Mouse (Mus musculus): ENCODE data around the gene Hspb8. TPM values are rescaled to one million over a fixed set of nuclear protein-coding genes. Genes with fewer than 3 reads are reported as not detected.
A peak's percentile ranks its signal among the peaks of the same experiment; 100 is the strongest.

Gene Hspb8
- polyA plus RNA-seq (2015; fragmentation: Nextera tagmentation; extraction: Ambion mirVana) = 22.2 and 23.6 TPM in 2 replicates

- 0% methylated on average over 14 of the region's 20 CpGs for WGBS
- peaks cover 5% of the 10 kb centered on the region; the same call in 1 of the 2 replicates for H3K4me1 ChIP-seq (ENCODE audit: insufficient read depth, low read depth, low read length)
- no peaks in the 10 kb centered on the region for H3K9me3 ChIP-seq (ENCODE audit: low read length)
- no peaks in the 10 kb centered on the region for H3K36me3 ChIP-seq (ENCODE audit: insufficient read depth, low read length)
- ATAC-seq = peak; percentile 87
- H3K27ac ChIP-seq (ENCODE audit: low read length) = peak within 1 kb of the TSS; percentile 94
- H3K9ac ChIP-seq (replicated peaks; ENCODE audit: low read depth) = peak within 1 kb of the TSS; percentile 72
- DNase-seq (ENCODE audit: low spot score) = peak; percentile 95
- H3K27me3 ChIP-seq (replicated peaks; ENCODE audit: insufficient read depth, low read length) = no peaks in the 10 kb centered on the region
- H3K4me3 ChIP-seq (ENCODE audit: low read depth, low read length) = peak within 1 kb of the TSS; percentile 45
- no peak for TF ChIP-seq CTCF (IDR thresholded peaks at IDR 0.05)
- TF ChIP-seq EP300 (IDR thresholded peaks at IDR 0.05) = peak; percentile 54
- peak within 1 kb of the TSS; percentile 71 for H3K4me2 ChIP-seq (replicated peaks; ENCODE audit: low read depth, low read length)
Observed at GRCm38 (mm10) chr5:116422699-116423201, at the start of gene Hspb8. Hspb8 (minus strand) TSS chr5:116422864.

- H3K4me3 ChIP-seq (ENCODE audit: low read depth, low read length) = no peak overlapping the region
- 66% methylated on average over 11 of the region's 11 CpGs for WGBS
- no peaks in the 10 kb centered on the region for H3K4me1 ChIP-seq (ENCODE audit: insufficient read depth, low read depth, low read length)
- no peaks in the 10 kb centered on the region for H3K36me3 ChIP-seq (ENCODE audit: insufficient read depth, low read length)
- no peak overlapping the region for H3K9ac ChIP-seq (replicated peaks; ENCODE audit: low read depth)
- peak; percentile 16 for DNase-seq (ENCODE audit: low spot score)
- TF ChIP-seq EP300 (IDR thresholded peaks at IDR 0.05) (no peak), CTCF (IDR thresholded peaks at IDR 0.05) (peak; percentile 60)
- H3K9me3 ChIP-seq (ENCODE audit: low read length) = peaks cover 4% of the 10 kb centered on the region; the same call in 1 of the 2 replicates
- no peak for ATAC-seq
- no peak overlapping the region for H3K4me2 ChIP-seq (replicated peaks; ENCODE audit: low read depth, low read length)
- no peak overlapping the region for H3K27ac ChIP-seq (ENCODE audit: low read length)
- H3K27me3 ChIP-seq (replicated peaks; ENCODE audit: insufficient read depth, low read length) = no peaks in the 10 kb centered on the region
Observed at GRCm38 (mm10) chr5:116461354-116462042, 38.8 kb upstream of the Hspb8 start.

GRCm38 (mm10) chr5:116459970-116460369, 37.3 kb upstream of the Hspb8 start:
- Histone ChIP-seq H3K9ac (replicated peaks; ENCODE audit: low read depth) (no peak overlapping the region), H3K4me3 (ENCODE audit: low read depth, low read length) (no peak overlapping the region), H3K9me3 (ENCODE audit: low read length) (no peaks in the 10 kb centered on the region), H3K36me3 (ENCODE audit: insufficient read depth, low read length) (no peaks in the 10 kb centered on the region), H3K27ac (ENCODE audit: low read length) (no peak overlapping the region), H3K27me3 (replicated peaks; ENCODE audit: insufficient read depth, low read length) (no peaks in the 10 kb centered on the region), H3K4me2 (replicated peaks; ENCODE audit: low read depth, low read length) (no peak overlapping the region), H3K4me1 (ENCODE audit: insufficient read depth, low read depth, low read length) (no peaks in the 10 kb centered on the region)
- no peak for DNase-seq (ENCODE audit: low spot score)
- no peak for TF ChIP-seq EP300 (IDR thresholded peaks at IDR 0.05)
- TF ChIP-seq CTCF (IDR thresholded peaks at IDR 0.05) = no peak
- no peak for ATAC-seq
- 73% methylated on average over 2 of the region's 2 CpGs for WGBS

GRCm38 (mm10) chr5:116457791-116458190, 35.1 kb upstream of the Hspb8 start:
- Histone ChIP-seq H3K4me3 (ENCODE audit: low read depth, low read length) (no peak overlapping the region), H3K27ac (ENCODE audit: low read length) (no peak overlapping the region), H3K36me3 (ENCODE audit: insufficient read depth, low read length) (no peaks in the 10 kb centered on the region), H3K9ac (replicated peaks; ENCODE audit: low read depth) (no peak overlapping the region), H3K9me3 (ENCODE audit: low read length) (no peaks in the 10 kb centered on the region), H3K27me3 (replicated peaks; ENCODE audit: insufficient read depth, low read length) (no peaks in the 10 kb centered on the region), H3K4me1 (ENCODE audit: insufficient read depth, low read depth, low read length) (no peaks in the 10 kb centered on the region), H3K4me2 (replicated peaks; ENCODE audit: low read depth, low read length) (no peak overlapping the region)
- TF ChIP-seq CTCF (IDR thresholded peaks at IDR 0.05) (no peak), EP300 (IDR thresholded peaks at IDR 0.05) (no peak)
- WGBS = 84% methylated on average over 7 of the region's 7 CpGs
- ATAC-seq (no peak), DNase-seq (ENCODE audit: low spot score) (no peak)

GRCm38 (mm10) chr5:116456796-116457515, 34.3 kb upstream of the Hspb8 start:
- Histone ChIP-seq H3K36me3 (ENCODE audit: insufficient read depth, low read length) (no peaks in the 10 kb centered on the region), H3K9ac (replicated peaks; ENCODE audit: low read depth) (no peak overlapping the region), H3K4me1 (ENCODE audit: insufficient read depth, low read depth, low read length) (no peaks in the 10 kb centered on the region), H3K27ac (ENCODE audit: low read length) (no peak overlapping the region), H3K4me2 (replicated peaks; ENCODE audit: low read depth, low read length) (no peak overlapping the region; the same call in 1 of the 2 replicates), H3K4me3 (ENCODE audit: low read depth, low read length) (no peak overlapping the region), H3K27me3 (replicated peaks; ENCODE audit: insufficient read depth, low read length) (no peaks in the 10 kb centered on the region), H3K9me3 (ENCODE audit: low read length) (no peaks in the 10 kb centered on the region)
- DNase-seq (ENCODE audit: low spot score) = no peak
- TF ChIP-seq EP300 (IDR thresholded peaks at IDR 0.05) (no peak), CTCF (IDR thresholded peaks at IDR 0.05) (no peak)
- no peak for ATAC-seq
- WGBS = 34% methylated on average over 10 of the region's 10 CpGs

- Histone ChIP-seq H3K27ac (ENCODE audit: low read length) (no peak overlapping the region), H3K27me3 (replicated peaks; ENCODE audit: insufficient read depth, low read length) (no peaks in the 10 kb centered on the region), H3K9ac (replicated peaks; ENCODE audit: low read depth) (peak overlapping the region; percentile 43), H3K4me3 (ENCODE audit: low read depth, low read length) (peak overlapping the region; percentile 35), H3K36me3 (ENCODE audit: insufficient read depth, low read length) (no peaks in the 10 kb centered on the region), H3K4me1 (ENCODE audit: insufficient read depth, low read depth, low read length) (no peaks in the 10 kb centered on the region), H3K4me2 (replicated peaks; ENCODE audit: low read depth, low read length) (peak overlapping the region; percentile 66), H3K9me3 (ENCODE audit: low read length) (no peaks in the 10 kb centered on the region)
- WGBS = 2% methylated on average over 27 of the region's 27 CpGs
- no peak for TF ChIP-seq EP300 (IDR thresholded peaks at IDR 0.05)
- peak; percentile 82 for TF ChIP-seq CTCF (IDR thresholded peaks at IDR 0.05)
- DNase-seq (ENCODE audit: low spot score) = peak; percentile 86
- ATAC-seq = peak; percentile 50
Observed at GRCm38 (mm10) chr5:116453401-116453851, 30.8 kb upstream of the Hspb8 start.
